Mouse (Mus musculus): ENCODE results near the gene Cep68.

Gene Cep68

GRCm38 (mm10) chr11:20249296-20250110 is at the start of gene Cep68:
TSS of gene Cep68 (minus strand) at chr11:20249429.
- in situ Hi-C loops (cut with MboI, MseI): no loop called here

DNA sequence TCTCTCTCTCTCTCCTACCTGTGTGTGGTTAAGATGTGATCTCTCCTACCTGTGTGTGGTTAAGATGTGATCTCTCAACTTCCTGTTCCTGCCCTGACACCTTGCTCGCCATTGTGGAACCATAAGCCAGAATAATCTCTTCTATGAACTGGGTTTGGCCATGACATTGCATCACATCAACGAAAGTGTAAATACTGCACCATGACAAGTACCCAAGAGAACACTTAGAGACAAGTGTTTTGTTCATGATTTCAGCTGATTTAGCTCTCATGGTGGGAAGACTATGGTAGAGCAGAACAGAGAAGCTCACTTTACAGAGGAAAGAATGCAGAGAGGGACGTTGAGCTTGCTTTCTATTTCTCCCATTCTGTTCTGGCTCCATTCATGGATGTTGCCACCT is 35.2 kb upstream of the Cep68 start:
- in situ Hi-C loops (cut with MboI, MseI): no loop called here

- in situ Hi-C loops (cut with MboI, MseI): no loop called here
Observed at GRCm38 (mm10) chr11:20282601-20283219, 33.5 kb upstream of the Cep68 start.

- in situ Hi-C loops (cut with MboI, MseI): no loop called here
Observed at GRCm38 (mm10) chr11:20280982-20281381, 31.8 kb upstream of the Cep68 start.

GRCm38 (mm10) chr11:20278702-20279101 is 29.5 kb upstream of the Cep68 start:
- in situ Hi-C loops (cut with MboI, MseI): no loop called here

GRCm38 (mm10) chr11:20277106-20277505 is 27.9 kb upstream of the Cep68 start:
- in situ Hi-C loops (cut with MboI, MseI): no loop called here

- in situ Hi-C loops (cut with MboI, MseI): no loop called here
Observed at GRCm38 (mm10) chr11:20275974-20276373, 26.7 kb upstream of the Cep68 start.

DNA sequence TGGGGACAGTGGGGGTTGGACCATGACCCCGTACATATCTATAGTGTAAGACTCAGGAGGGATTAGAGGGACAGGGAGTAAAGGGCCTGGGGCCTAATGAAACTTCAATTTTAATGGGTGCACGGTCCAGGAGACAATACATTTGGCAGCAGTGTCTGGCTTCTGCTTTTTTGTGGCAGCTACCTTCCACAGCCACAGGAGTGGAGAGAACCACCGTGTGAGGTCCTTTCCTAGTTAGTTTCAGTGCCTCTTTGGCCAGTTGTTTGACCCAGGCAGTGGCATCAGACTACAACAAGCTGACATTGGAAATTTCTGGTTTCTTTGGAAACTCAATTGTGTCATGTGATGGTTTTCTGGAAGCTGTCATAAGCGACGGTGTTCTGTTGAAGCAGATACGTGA is 20.7 kb upstream of the Cep68 start:
- in situ Hi-C loops (cut with MboI, MseI): loop anchor here (10.0 kb wide), 1 partner anchor 135 kb away; no protein-coding TSS in a partner anchor

- in situ Hi-C loops (cut with MboI, MseI): loop anchor here (10.0 kb wide), 1 partner anchor 142 kb away; no protein-coding TSS in a partner anchor
Observed at GRCm38 (mm10) chr11:20262628-20263380, 13.6 kb upstream of the Cep68 start.

GRCm38 (mm10) chr11:20254791-20255190 is 5.6 kb upstream of the Cep68 start:
- in situ Hi-C loops (cut with MboI, MseI): no loop called here

DNA sequence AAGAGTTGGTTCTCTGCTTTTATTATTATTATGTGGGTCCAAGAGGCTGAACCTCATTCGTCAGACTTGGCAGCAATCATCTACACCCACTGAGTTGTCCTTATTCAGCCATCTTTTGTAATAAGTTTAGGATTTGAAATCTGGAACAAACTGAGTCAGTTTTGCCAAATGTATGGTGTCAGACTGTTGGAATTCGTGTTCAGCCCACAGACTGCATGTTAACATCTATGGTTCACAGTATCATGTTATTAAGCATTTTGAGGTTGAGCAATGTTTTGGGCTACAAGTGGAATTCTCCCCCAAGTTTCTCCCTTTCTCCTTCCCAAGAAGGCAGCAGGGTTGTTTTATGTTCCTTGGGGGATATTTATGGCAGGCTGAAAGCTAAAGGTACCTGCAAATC is 3.9 kb upstream of the Cep68 start:
- in situ Hi-C loops (cut with MboI, MseI): no loop called here

- in situ Hi-C loops (cut with MboI, MseI): no loop called here
Observed at GRCm38 (mm10) chr11:20250476-20251178, 1.4 kb upstream of the Cep68 start.

- in situ Hi-C loops (cut with MboI, MseI): no loop called here
Observed at GRCm38 (mm10) chr11:20248840-20249239, 389 bp downstream of the Cep68 start.

DNA sequence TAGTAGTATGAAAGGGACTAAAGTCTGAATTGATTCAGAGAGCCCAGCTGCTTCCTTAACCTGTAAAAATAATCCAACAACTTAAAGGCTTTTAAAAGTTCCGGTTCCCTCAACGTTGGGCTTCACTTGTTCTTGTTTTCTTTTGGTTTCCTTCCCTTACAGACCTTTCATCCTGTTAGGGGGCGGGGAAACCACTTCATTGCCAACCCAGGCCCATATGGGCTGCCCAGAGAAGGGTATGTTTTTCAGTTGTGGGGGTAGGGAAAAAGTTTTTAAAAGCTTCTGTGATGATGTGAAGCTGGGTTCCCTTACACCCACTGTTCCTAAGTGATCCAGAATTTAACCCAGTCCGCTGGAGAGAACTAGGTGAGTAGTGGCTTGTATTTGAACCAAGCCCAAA is 952 bp downstream of the Cep68 start:
- in situ Hi-C loops (cut with MboI, MseI): no loop called here

DNA sequence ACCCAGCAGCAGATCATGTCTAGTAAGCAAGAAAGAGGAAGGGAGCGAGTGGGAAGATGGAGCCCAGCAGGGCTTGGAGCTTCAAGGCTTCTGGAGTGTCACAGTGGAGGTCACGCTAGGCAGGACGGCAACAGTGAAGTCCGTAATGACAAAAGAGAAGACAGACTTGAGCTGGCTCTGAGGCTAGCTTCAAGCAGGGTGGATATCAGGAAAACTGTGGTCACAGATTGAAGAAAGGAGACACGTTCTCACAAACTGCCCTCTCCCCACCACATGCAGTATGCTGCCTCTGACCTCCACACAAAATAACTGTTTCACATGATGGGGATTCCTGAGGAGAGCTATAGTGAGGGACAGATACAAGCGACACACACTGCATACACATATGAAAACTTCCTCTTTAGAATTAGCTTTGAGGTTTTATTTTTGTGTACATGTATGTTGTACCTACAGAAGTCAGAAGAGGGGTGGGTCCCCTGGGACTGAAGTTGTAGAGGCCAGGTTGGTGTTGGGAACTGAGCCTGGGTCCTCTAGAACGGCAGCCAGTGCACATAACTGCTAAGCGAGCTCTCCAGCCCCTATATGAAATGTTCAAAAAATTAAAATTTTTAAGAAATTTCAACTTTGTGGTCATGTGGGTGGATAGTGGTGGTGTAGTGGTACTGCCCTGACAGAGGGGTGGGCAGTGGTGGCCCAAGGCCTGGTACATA is 1.9 kb downstream of the Cep68 start:
- in situ Hi-C loops (cut with MboI, MseI): no loop called here

- in situ Hi-C loops (cut with MboI, MseI): no loop called here
Observed at GRCm38 (mm10) chr11:20246616-20247015, 2.6 kb downstream of the Cep68 start.

DNA sequence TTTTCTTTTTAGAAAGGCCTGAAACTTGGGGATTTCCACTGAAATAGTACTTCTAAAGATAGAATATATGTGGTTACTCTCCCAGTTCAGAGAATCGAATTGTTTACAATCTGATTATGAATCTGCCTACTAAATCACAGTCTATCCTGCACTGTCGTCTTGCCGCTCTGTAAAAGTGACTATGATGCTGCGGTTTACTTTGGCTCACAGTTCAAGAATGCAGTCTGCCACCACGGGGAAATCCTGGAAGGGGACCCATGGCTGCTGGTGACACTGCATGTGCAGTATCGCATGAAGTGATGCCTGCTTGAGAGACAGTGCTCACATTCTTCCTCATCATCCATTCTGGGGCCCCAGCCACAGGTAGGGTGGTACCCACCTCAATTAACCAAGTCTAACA is 3.9 kb downstream of the Cep68 start:
- in situ Hi-C loops (cut with MboI, MseI): no loop called here

DNA sequence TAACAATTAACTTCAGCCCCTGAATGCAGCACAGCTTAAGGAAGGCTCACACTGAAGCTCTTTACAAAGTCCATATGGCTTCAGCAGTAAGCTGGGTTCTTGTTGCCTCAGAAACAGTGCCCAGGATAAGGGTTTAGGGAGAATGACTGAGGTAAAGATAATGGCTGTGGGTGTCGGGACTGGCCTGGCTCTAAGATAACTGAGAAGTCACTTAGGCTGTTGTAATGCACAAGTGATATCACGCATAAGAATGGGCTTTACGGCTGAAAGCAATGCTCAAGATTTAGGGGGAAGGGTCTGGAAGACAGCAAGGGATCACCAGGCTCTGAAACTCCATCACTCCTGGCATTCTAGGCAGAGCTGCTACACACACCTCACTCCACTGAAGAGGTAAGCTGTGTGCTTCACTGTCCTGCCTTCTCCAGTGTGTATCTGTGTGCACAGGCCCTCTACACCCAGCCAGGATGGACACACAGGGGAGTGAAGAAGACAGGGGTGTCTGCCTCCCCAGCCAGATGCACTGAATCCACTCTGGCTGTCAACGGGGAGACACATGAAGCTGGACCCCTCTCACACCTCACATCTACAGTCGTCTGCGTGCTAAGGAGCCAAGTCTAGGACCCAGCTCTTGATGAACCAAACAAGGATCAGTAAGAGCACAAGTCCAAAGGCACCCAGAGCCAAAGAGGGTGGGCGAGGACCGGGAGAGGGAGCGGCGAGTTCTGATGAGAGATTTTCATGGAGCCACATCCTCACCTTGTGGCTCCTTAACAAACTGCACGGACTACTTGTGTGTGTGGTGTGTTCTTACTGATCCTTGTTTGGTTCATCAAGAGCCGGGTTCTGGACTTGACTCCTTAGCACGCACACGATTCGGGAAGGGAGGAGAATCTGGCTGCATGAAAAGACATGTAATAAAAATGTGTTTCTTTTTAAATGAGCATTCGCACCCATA is 4.6 kb downstream of the Cep68 start:
- in situ Hi-C loops (cut with MboI, MseI): loop anchor here (5.0 kb wide), 1 partner anchor 117 kb away; no protein-coding TSS in a partner anchor

DNA sequence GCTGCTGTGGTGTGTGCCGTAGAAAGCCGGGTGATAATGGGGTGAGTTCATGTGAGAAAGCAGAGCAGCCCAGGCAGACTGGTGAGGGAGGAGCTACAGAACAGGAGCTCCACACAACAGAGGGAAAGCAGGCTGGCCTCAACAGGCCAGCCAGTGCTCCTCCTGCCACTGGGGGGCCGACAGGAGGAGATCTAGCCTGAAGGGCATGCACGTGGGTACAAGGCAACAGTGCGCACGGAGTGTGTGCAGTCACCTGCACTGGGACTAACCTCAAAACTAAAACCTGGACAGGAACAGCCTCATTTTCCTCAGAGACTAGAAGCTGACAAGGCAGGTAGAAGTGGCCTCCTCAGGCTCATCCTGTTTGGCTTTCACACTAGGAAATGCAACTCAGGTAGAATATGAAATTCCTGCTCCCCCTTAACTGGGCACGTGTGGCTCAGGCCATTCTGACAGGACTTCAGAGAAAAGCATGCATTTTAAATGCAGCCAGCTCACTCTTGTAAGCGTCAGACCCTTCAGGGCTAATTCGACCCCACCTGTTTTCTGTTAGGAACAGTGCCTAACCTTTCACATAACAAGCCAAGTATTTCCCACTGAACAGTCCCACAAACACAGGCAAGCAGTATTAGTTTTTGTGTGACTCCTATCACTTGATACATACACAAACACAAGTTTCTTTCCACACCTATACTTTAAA is 5.9 kb downstream of the Cep68 start:
- in situ Hi-C loops (cut with MboI, MseI): loop anchor here (5.0 kb wide), 1 partner anchor 116 kb away; no protein-coding TSS in a partner anchor

Data from T-helper 2 cell (primary cell).